Mouse (Mus musculus) G1E (cell line): ENCODE measurements around the gene Acbd5.

Source experiments
- CTCF ChIP-seq: IDR thresholded peaks from 2 replicates; pipeline ENCODE4 v1.5.1; 2012; ENCODE audit warnings: low read depth, low read length, inconsistent platforms, mixed read lengths
- GATA1 ChIP-seq: IDR thresholded peaks from 2 replicates; pipeline ENCODE4 v1.6.1; 2012; ENCODE audit warnings: borderline replicate concordance, low read length, inconsistent platforms, mixed read lengths
- GATA2 ChIP-seq: IDR thresholded peaks from 2 replicates; pipeline ENCODE4 v1.6.1; 2012; ENCODE audit warnings: low read depth, low read length, inconsistent platforms, borderline replicate concordance

- TF ChIP-seq CTCF (no peak), GATA1 (no peak), GATA2 (no peak)
Measured at GRCm38 (mm10) chr2:23077693-23078092, 9.7 kb downstream of the Acbd5 start.
